Mouse (Mus musculus) CD8-positive naive resting alpha-beta T cell, adult 2 months (primary cell): Measurements from ENCODE around the gene Xpa.
A peak's percentile ranks its signal among the peaks of the same experiment; 100 is the strongest.

Experiments
- DNase-seq, 2 experiments: peaks; one replicate each; pipeline ENCODE4 v3.0.0; 2022; ENCODE audit warnings: low read depth in 2 of 2, low spot score in 2 of 2

The Xpa gene

DNA sequence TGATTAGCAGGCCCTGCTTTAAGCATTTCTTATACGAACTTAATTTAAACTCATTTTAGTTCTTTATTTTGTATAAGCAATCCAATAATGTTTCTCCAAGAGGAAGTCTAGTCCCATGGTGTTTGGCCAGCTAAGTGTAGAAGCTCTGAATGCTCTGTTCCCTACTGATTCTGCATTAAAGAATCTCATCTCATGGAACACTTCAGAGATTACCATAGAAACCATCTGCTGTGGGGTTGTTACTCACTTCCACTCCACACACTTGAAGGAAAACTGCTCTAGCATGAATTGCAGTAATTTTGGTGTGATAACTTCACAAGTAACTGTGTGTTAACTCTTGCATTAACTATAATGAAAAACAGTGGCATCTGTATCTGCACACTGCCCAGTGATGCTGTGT is 49.2 kb downstream of the Xpa start:
- DNase-seq: no peak

DNA sequence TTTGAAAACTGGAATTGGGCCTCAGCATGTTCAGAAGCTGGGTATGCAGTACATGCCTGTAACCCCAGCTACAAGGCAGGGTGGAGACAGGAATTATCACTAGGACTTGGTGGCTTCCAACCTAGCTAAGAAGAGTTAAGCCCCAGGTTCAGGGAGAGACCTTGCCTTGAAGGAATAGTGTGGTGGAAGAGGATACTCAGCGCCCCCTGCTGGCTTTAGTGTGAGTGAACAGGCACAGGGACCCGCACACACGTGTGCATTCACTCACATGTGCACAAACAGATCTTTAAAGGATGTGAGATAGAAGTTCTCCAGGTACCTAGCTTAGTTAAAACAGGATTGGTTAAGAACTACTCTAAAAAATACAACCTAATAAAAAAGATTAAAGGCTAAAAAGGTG is 51.8 kb downstream of the Xpa start:
- DNase-seq: peak in 1 of 2 experiments; percentile 40

DNA sequence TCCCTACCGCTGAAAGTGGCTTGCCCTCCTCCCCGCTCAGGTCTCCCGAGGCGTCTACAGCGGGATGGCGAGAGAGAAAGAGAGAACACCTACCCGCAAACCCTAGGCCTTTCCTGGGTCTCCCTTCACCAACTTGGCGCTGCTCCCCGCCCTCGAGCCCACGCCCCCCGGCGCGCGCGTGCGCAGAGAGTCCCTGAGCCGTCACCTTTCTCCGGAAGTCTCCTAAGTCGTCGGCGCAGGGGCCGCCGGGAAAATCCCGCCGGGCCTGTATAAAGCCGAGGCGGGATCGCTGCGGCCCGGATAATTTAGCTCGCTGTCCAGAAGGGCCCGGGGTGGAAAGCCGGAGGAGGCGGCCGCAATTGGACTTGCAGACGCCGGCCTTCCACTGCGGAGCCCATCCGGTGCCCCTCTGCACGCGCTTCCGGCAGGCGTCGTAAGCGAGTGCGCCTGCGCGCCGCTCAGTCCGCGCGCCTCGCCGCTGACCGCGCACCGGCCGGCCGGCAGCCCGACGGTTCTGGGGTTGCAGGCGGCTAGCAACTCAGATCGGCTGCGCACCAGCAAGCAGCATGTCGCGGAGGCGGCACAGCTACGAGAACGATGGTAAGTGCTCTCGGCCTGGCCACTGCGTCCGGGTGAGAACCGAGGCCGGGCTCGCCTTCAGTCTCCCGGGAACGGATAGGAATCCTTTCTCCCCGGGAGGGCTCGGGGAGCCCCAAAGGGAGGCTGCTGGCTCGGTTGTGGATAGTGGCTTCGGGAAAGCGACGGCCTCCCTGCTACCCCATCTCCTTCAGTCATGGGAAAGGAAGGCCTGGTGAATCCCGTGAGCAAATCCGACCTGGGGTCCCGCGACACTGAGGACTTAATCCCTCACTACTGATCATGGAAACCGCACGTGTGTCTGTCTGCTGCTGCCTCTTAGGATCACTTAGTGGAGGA is 57.6 kb downstream of the Xpa start, which contains the start of the genes Ncbp1 and Tstd2:
Ncbp1 (plus strand) TSS at position 327 of the 936 bp plus-strand sequence.
Tstd2 (minus strand) TSS at position 408 of the 936 bp plus-strand sequence.
- peak; percentile 82 to 91 for DNase-seq

DNA sequence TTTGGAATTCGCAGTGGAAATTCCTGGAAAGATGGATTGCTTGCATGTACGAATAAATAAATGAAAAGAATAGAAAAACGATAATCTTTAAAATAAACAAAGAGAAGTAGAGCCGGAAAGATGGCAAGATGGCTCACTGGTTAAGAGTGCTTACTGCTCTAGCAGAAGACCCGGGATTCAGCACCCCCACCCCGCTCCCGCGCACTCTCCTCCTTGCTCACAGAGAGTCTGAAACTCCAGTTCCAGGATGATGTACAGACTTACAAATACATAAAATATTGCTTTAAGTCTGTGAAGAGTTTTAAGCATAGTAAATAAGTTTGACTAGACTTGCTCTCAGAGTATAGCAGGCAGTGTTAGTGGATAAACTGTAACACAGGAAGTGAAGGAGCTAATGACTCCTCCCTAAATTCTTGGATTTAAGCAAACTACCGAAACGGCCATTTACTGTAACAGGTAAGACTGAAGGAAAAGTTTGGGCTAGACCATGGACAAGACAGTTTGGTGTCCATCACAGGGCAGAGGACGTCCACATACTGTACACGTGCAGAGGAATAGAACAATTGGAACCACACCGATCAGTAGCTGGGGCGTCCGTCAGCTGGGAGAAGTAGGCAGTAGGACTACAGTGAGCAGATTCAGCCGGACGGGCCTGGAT is 58.4 kb downstream of the Xpa start:
- DNase-seq: no peak

DNA sequence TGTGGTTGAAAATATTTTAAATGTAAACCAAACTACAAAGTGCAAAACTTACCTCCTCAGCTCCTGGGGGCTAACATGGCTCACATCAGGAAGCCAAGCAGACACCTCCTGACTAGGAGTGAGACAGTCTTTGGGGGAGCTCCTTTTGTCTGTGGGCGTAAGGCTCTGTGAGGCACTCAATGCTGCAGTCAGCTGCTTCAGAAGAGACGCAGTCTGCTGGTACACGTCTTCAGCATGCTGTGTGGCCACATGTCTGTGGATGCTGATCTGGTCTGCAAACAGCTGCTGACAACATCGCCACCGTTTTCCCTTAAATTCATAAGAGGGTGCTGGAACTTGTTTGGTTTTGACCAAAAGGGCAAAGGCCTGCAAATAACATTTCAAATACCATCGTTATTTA is 64.3 kb downstream of the Xpa start:
- DNase-seq: no peak

DNA sequence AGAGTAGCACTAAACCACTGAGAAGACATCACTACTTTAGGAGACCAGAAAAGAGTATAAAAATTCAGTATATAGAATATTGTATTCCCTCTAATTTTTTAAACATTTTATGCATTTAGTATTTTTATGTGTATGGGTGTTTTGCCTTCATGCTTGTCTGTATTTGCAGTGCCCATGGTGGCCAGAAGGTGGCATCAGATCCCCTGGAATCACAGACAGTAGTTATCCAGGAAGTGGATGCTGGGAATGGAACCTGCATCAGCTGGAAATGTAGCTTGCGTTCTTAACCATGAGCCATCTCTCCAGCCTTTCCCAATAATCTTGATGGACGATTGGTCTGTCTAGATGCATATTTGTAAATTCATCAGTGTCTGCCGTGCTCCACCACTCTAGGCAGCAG is 65.9 kb downstream of the Xpa start:
- peak; percentile 47 to 64 for DNase-seq

DNA sequence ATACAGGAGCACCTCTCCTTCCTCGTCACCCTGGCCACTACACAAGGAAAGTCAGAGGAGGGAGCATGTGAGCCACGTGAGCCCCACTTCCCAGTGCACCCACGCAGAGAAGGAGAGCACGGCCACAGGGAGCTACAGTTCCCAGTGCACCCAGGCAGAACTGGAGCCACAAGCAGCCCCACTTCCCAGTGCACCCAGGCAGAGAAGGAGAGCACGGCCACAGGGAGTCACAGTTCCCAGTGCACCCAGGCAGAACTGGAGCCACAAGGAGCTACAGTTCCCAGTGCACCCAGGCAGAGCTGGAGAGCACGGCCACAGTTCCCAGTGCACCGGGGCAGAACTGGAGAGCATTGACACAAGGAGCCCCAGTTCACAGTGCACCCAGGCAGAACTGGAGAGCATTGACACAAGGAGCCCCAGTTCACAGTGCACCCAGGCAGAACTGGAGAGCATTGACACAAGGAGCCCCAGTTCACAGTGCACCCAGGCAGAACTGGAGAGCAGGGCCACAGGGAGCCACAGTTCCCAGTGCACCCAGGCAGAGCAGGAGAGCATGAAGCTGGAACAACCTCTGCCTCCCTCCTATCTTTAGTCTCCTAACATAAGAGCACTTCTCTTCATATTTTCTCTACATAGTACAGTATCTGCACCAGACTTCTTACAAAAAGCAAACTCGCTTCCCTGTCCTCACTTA is 66.7 kb downstream of the Xpa start:
- no peak for DNase-seq

DNA sequence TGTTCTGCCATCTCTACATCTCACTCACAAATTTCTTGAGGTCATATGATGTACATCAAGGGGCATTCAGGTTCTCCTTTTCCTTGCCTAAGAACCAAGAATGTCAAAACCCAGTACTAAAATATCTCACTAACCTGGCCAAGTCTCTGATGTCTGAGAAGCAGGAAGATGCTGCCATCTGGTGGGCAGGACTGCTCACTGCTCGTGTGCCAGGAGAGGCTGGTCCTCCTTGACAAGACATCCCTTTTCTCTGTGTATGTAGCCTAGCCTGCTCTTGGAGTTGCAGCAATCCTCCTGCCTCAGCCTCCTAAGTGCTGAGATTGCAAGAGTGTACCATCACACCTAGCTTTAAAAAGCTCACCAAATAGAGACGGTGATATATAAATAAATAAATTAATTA is 69.6 kb downstream of the Xpa start:
- peak; percentile 23 to 43 for DNase-seq

DNA sequence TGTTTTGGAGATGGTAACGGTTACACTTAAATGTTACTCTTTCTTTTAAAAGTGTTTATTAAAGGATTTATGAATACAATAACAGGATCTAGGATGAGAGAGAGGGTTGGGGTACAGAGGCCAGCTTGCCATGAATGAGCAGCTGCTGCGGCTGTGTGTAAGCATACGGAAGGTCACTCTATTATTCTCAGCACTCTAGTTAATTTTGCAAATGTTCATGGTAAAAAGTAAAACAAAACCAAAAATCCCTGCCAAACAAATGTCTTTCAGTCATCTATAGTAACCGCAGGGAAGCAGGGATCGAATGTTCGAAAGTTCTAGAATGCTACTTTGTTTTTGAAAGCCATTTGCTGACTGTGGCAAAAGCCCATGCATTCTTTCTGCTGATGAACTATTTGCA is 72.8 kb downstream of the Xpa start:
- no peak for DNase-seq

DNA sequence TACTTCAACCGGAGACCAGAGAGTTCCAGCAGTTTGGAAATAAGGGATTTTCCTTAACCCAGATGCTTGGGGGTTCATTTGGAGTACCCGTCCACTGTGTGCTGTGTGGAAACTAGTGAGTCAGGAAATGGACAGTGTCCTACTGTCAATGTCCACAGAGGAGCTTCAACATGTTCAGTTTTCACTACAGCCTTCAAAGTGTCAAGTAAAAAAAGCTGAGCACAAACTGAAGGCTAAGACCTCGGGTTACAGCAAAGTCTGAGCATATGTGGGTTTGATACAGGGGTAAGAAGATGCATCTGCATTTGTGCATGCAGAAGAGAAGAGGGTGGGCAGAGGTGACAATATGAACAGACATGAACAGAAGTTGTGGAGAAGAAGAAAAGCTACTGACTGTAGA is 75.3 kb downstream of the Xpa start:
- no peak for DNase-seq

DNA sequence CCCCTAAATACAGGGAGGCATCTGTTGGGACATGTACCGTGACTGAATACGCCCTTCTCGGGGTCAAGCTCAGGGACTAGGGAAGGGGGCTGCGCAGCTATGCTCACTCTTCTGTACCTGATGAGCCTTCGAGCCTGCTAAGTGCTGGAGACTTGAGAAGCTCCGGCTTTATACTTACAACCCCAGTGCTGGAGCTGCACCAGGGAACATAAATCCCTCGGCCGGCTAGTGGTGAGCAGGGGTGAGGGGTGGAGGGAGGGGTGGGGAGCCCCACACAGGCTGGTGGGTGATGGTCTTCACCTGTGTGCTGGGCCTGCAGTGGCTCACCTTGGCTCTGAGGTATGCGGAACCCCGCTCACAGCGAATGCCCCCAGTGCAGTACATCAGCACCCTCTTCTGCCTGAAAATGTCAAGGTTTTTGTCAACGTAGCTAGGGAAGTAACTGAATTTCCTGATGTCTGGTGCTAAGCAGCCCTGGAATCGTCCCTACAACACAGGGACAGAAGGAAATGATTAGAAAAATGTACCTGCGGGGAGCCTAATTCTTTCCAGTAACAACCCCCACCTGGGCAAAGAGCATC is 76.5 kb downstream of the Xpa start:
- no peak for DNase-seq

DNA sequence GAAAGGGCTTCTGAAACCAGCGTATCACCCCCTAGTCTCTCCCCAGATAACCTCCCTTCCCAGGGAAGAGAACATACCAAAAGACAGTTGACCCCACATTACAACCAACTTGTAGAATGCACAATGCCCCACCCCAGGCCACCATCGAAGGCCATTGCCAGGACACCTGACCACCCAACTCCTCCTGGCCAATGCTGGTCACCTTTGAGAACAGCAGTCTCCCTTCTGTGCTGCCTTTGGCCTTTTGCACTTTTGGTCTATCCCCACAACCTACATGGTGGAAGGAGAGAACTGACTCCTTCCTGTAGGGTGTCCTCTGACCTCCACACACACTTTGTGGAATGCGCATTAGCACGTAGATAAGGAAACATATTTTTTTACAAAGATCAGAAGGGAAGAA is 78.6 kb downstream of the Xpa start:
- no peak for DNase-seq

DNA sequence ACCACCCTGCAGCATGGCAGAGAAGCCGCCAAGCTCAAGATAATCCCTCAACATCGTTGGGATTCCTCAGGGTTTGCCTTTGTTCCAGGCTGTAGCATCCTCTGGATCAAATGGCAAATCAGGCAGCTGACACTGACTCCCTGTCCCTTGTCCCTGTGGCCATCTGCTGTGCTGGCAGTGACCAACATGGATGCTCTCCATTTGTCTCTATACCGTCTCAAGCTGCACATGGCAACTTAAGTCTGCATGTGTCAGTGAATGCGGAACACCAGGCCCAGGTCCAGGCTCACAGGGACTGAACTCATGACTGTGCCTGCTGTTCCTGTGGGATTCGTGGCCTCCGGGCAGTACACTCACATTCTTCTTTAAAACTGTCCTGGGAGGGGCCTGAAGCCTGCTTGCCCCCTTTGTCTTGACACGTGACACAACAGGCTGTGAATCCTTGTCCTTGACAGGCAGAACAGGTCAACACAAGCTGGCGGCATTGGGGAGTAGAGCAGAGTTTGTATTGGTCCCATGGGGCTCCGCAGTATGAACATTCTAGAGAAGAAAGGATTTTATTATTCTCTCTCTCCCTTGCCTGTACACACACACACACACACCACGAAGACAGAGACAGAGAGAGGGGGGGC is 79.5 kb downstream of the Xpa start:
- no peak for DNase-seq

DNA sequence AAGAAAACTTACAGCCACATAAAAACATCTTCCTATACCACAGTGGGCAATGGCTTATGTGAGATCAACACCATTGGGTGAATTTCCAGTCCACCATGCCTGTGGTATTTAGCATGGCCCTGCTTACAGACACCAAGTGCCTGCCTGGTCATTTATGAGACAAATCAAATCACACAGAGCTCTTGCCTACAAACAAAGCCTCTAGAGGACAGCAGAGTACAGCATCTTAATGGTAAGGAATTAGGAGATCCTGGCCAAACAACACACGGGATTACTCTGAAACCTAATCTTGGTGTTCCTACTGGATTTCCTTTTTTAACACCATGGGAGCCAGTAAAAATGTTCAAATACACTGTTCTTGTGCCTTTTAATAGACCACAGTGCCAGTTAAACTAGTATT is 80.8 kb downstream of the Xpa start:
- DNase-seq: no peak

DNA sequence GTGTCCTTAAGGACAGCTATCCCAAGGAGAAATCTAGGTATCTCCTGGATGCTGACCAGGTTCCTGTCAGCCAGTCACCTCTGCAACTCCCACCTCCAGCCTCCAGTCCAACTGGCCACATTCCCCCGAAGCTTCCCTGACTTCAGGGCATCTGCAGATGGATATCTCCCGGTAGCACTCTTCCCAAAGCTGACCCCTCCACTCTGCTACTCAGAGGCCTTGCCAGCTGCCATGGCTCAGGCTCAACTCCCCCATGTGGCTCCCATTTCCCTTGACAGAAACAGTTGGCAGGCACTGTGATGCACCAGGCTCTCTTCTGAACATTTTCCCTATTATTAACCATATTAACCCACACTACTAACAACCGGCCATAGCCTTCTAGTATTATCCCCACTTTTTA is 84.8 kb downstream of the Xpa start:
- DNase-seq: no peak

DNA sequence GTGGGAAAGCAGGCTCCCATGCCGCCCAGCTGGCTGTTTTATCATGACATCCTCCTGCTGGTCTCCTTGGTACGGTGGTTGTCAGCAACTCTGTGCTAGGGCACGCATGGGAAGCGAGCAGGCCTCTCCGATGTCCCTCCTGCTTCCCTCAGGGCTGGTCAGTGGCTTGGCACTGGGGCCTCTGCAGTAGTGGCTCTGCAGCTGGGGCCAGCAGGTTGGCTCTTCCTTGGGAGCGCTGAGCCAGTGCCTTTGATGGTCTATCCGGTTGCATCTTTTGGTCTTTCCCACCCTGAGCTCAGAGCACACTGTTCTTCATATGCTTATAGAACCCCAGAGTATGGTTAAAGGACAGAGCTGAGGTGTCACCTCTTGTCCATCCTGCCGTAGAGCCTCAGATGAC is 86.0 kb downstream of the Xpa start:
- DNase-seq: no peak
